Mouse (Mus musculus) kidney, embryonic 15.5 days (tissue): Measurements from ENCODE around the gene Tbc1d25. TPM values are rescaled to one million over a fixed set of nuclear protein-coding genes. Genes with fewer than 3 reads are reported as not detected.

Source experiments
- ATAC-seq: fragments of 200-750 bp; cut with Nextera tagmentation; replicated peaks from 2 replicates; pipeline ENCODE4 v1.8.0; 2017; ENCODE audit warnings: moderate TSS enrichment; ENCODE audit not compliant: low FRiP score
- H3K27ac ChIP-seq: fragments of 300-500 bp; sonication (generic); 2 replicates; pipeline ENCODE4 v1.5.1; 2015; ENCODE audit warnings: mild to moderate bottlenecking, inconsistent platforms
- H3K27me3 ChIP-seq: fragments of 300-500 bp; sonication (generic); 2 replicates; pipeline ENCODE4 v1.6.1; 2015; ENCODE audit warnings: inconsistent platforms
- H3K36me3 ChIP-seq: fragments of 300-500 bp; sonication (generic); 2 replicates; pipeline ENCODE4 v1.6.1; 2015; ENCODE audit warnings: inconsistent platforms
- H3K4me1 ChIP-seq: fragments of 300-500 bp; sonication (generic); 2 replicates; pipeline ENCODE4 v1.6.1; 2015; ENCODE audit warnings: inconsistent platforms
- H3K4me2 ChIP-seq: fragments of 300-500 bp; sonication (generic); 2 replicates; pipeline ENCODE4 v1.6.1; 2015; ENCODE audit warnings: moderate library complexity, mild to moderate bottlenecking, inconsistent platforms
- H3K4me3 ChIP-seq: fragments of 300-500 bp; sonication (generic); replicated peaks from 2 replicates; pipeline ENCODE4 v1.5.1; 2015; ENCODE audit warnings: mild to moderate bottlenecking, inconsistent platforms
- H3K9ac ChIP-seq: fragments of 300-500 bp; sonication (generic); 2 replicates; pipeline ENCODE4 v1.6.1; 2015; ENCODE audit warnings: mild to moderate bottlenecking, inconsistent platforms
- H3K9me3 ChIP-seq: fragments of 300-500 bp; sonication (generic); replicated peaks from 2 replicates; pipeline ENCODE4 v1.6.1; 2016; ENCODE audit warnings: inconsistent platforms
- WGBS: fragments of 180-500 bp; shearing (Covaris S2); methylation state at CpG from one replicate; pipeline ENCODE4 v1.1.7; 2015; ENCODE audit warnings: mixed read lengths; 5-methylcytosine and 5-hydroxymethylcytosine counted together
- polyA plus RNA-seq: library from polyadenylated mRNA; unstranded; fragments of >200 nt; fragmentation: Nextera tagmentation; extraction: Ambion mirVana; gene quantifications from 2 replicates; pipeline ENCODE4 v1.2.1, GENCODE M21; 2015

Tbc1d25 gene
- polyA plus RNA-seq, 1 experiment from 2014 or later = 12.1 TPM

GRCm38 (mm10) chrX:8131393-8131792 is 44.6 kb downstream of the Tbc1d25 start:
- Histone ChIP-seq H3K4me2 (peak overlapping the region; percentile 64), H3K4me3 (peak overlapping the region; percentile 58), H3K27ac (0 out of 2 replicates have a peak overlapping the region, but pooled peaks have one; percentile 96), H3K9ac (no peak overlapping the region), H3K4me1 (peaks cover 5% of the 10 kb centered on the region), H3K9me3 (no peaks in the 10 kb centered on the region), H3K27me3 (no peaks in the 10 kb centered on the region), H3K36me3 (peaks cover 32% of the 10 kb centered on the region)
- no peak for ATAC-seq
- WGBS = 90% methylated on average over 17 of the region's 17 CpGs

DNA sequence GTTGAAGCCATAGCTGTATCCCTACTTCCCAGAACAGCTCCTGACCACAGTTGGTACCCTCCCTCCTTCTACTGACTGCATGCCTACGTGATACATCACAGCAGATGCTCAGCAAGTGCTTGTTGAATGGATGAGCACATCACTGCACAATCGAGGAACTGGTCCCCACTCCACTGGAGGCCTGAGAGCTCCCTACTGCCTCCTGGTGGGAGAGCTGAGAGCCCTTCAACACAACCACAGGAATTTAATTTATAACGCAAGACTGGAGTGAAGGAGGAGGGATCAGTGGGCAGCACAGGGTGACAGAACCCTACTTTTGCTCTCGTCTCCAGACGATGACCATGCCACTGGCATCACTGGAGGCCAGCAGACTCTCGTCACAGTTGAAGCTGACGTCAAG is 50.7 kb downstream of the Tbc1d25 start:
- H3K27ac ChIP-seq = no peak overlapping the region
- H3K27me3 ChIP-seq = no peaks in the 10 kb centered on the region
- no peaks in the 10 kb centered on the region for H3K9me3 ChIP-seq
- no peak overlapping the region for H3K9ac ChIP-seq
- no peak overlapping the region for H3K4me2 ChIP-seq
- H3K4me3 ChIP-seq = no peak overlapping the region
- ATAC-seq = no peak
- H3K36me3 ChIP-seq = peaks cover 48% of the 10 kb centered on the region
- no peaks in the 10 kb centered on the region for H3K4me1 ChIP-seq
- 83% methylated on average over 7 of the region's 7 CpGs for WGBS

DNA sequence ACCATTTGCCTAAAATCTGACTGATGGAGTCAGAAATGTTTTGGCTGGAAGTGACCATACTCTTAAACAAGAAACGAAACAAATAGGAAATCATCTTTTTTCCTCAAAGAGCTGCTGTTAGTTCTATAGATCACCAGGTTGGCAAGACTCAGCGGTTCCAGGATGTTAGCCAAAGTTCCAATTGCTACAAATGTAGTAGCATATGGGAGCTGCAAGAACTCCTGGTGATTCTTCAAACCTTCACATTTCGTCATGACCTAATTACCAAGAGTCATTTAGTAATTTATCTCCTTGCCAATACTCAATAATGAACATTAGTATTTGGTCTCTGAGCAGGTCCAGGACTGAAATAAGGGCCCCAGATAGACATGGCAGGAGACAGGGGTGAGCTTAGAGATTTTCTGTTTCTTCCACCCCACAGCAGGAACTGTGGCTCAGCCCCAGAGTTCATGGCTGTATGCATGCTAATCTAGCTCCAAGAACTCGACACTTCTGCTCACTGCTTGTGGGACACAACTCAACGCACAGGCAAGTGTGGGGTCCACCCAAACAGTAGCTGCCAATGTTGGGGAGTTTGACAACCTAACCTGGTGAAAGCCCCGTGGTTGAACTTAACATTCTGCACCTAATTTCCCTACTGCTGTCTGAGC is 52.0 kb downstream of the Tbc1d25 start:
- no peak overlapping the region for H3K4me3 ChIP-seq
- H3K27me3 ChIP-seq = no peaks in the 10 kb centered on the region
- no peak overlapping the region for H3K4me2 ChIP-seq
- 84% methylated on average over 6 of the region's 6 CpGs for WGBS
- ATAC-seq = no peak
- no peaks in the 10 kb centered on the region for H3K4me1 ChIP-seq
- H3K9ac ChIP-seq = no peak overlapping the region
- peaks cover 36% of the 10 kb centered on the region for H3K36me3 ChIP-seq
- no peak overlapping the region for H3K27ac ChIP-seq
- no peaks in the 10 kb centered on the region for H3K9me3 ChIP-seq

- Histone ChIP-seq H3K4me2 (no peak overlapping the region), H3K27me3 (no peaks in the 10 kb centered on the region), H3K36me3 (no peaks in the 10 kb centered on the region), H3K9ac (no peak overlapping the region), H3K4me1 (no peaks in the 10 kb centered on the region), H3K4me3 (no peak overlapping the region), H3K27ac (no peak overlapping the region), H3K9me3 (no peaks in the 10 kb centered on the region)
- ATAC-seq = no peak
Observed at GRCm38 (mm10) chrX:8117264-8117663, 58.7 kb downstream of the Tbc1d25 start.

DNA sequence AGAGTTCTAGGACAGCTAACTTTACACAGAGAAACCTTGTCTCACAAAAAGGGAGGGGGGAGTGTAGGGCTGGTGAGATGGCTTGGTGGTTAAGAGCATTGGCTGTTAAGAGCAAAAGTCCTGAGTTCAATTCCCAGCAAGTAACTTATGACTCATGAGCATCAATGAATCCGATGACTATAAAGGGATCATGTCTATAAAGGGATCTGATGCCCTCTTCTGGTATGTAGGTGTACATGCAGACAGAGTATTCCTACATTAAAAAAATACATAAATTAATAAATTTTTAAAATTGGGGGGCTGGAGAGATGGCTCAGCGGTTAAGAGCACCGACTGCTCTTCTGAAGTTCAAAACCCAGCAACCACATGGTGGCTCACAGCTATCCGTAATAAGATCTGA is 60.7 kb downstream of the Tbc1d25 start:
- H3K27me3 ChIP-seq = no peaks in the 10 kb centered on the region
- H3K9ac ChIP-seq = no peak overlapping the region
- WGBS = 76% methylated on average over 4 of the region's 4 CpGs
- ATAC-seq = no peak
- no peak overlapping the region for H3K4me3 ChIP-seq
- H3K4me1 ChIP-seq = no peaks in the 10 kb centered on the region
- H3K4me2 ChIP-seq = no peak overlapping the region
- H3K27ac ChIP-seq = no peak overlapping the region
- no peaks in the 10 kb centered on the region for H3K9me3 ChIP-seq
- no peaks in the 10 kb centered on the region for H3K36me3 ChIP-seq

DNA sequence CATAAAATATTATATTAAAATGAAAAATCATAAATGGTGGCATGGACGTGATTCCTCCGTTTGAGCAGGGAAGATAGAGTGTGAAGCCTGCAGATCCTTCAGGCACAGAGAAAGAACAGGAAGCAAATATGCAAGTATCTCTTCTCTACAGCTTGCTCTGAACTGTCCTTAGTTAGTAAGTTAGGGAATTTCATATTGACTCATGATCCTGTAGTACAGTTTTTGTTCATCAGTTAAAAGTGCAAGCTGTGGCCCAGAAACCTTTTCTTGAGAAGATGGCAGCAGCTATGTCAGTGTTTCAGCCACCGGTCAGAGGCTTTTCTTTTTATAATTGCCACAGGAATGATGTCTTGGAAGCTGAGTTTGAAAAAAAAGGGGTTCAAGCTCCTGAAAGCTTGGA is 71.0 kb downstream of the Tbc1d25 start:
- Histone ChIP-seq H3K27me3 (no peaks in the 10 kb centered on the region), H3K27ac (no peak overlapping the region), H3K36me3 (no peaks in the 10 kb centered on the region), H3K4me3 (no peak overlapping the region), H3K9ac (no peak overlapping the region), H3K9me3 (no peaks in the 10 kb centered on the region), H3K4me2 (no peak overlapping the region), H3K4me1 (no peaks in the 10 kb centered on the region)
- WGBS = 92% methylated on average over 3 of the region's 3 CpGs
- ATAC-seq = no peak

Other genes starting within 250 kb of the Tbc1d25 start
- gene Eras, start 247.6 kb downstream of the Tbc1d25 start, polyA plus RNA-seq = not detected in 2 replicates
- 49.2 and 59.6 TPM in 2 replicates for gene Hdac6, start 228.3 kb downstream of the Tbc1d25 start, polyA plus RNA-seq
- gene Gata1, start 198.1 kb downstream of the Tbc1d25 start, polyA plus RNA-seq = 1.2 and 2.3 TPM in 2 replicates
- gene Glod5, start 157.7 kb downstream of the Tbc1d25 start, polyA plus RNA-seq = 0.35 TPM in 1 of 2 replicates, not detected in the other
- 69.0 and 69.5 TPM in 2 replicates for gene Suv39h1, start 101.4 kb downstream of the Tbc1d25 start, polyA plus RNA-seq
- 0.23 and 0.49 TPM in 2 replicates for gene Was, start 85.7 kb downstream of the Tbc1d25 start, polyA plus RNA-seq
- gene Wdr13, start 43.3 kb downstream of the Tbc1d25 start, polyA plus RNA-seq = 22.7 and 29.3 TPM in 2 replicates
- gene Rbm3, start 30.3 kb downstream of the Tbc1d25 start, polyA plus RNA-seq = 490 and 492 TPM in 2 replicates
- 34.1 and 36.9 TPM in 2 replicates for gene Ebp, start 17.3 kb upstream of the Tbc1d25 start, polyA plus RNA-seq
- 6.8 and 8.1 TPM in 2 replicates for gene Porcn, start 30.3 kb upstream of the Tbc1d25 start, polyA plus RNA-seq
- gene Ftsj1, start 76.2 kb upstream of the Tbc1d25 start, polyA plus RNA-seq = 39.7 and 40.4 TPM in 2 replicates
- gene Slc38a5, start 95.0 kb upstream of the Tbc1d25 start, polyA plus RNA-seq = 1.4 and 3.4 TPM in 2 replicates
- gene Ssxb10, start 151.2 kb upstream of the Tbc1d25 start, polyA plus RNA-seq = not detected in 2 replicates
- gene Ssxb9, start 190.8 kb upstream of the Tbc1d25 start, polyA plus RNA-seq = not detected in 2 replicates
- gene Ssxb1, start 237.1 kb upstream of the Tbc1d25 start, polyA plus RNA-seq = not detected in 2 replicates